Mouse (Mus musculus): ENCODE data around the gene Ccp110.

DNA sequence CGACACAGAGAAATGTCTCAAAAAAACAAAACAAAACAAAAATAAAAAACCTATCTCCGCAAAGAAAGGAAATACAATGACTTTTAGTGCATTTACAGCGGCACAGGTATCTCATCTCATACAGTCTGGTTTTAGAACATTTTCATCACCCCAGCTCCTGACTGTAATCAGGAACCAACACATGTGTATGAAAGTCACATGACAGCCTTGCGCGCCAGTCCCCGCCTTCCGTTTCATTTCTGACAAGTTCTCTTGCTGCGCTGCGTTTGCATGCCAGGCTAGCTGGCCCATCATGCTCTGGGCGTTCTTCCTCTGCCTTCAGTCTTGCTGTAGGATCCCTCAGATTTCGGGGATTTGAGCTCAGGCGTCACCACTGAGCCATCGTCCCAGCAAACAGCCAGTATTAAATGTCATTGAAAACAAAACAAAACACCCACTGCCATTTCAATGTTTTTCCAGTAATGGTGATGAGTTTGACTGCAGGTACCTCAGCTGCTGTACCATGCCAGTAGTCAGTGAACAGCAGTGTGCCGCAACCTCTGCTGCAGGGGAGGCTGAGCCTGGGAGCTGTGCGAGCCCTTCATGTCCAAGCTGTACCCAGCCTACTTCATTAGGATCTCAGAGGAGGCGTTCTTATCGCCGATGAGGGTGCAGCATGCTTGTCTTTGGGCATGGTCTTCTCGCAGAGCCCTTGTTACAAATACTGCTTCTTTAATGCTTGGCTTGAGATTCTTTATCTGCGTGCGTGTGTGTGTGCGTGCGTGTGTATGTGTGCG, 44.3 kb downstream of the Ccp110 start:
- TF ChIP-seq CTCF (IDR thresholded peaks at IDR 0.05; ENCODE audit: low read depth) (no peak), EP300 (IDR thresholded peaks at IDR 0.05; ENCODE audit: low read depth) (peak; percentile 88)
